Mouse (Mus musculus) kidney, adult 2 months (tissue): ENCODE measurements at regions not wholly inside any gene's neighbourhood (a gene's known extent, or its start where the extent isn't known, plus 50 kb on each side); places are given as distances from the start of the nearest gene placed in this dataset.

Experiments used
- DNase-seq: peaks from one replicate; pipeline ENCODE4 v3.0.0; 2021
- H3K27ac ChIP-seq: fragments of 200-500 bp; 2 replicates; pipeline ENCODE4 v1.5.1; 2012; ENCODE audit warnings: low read depth, low read length, control low read depth, inconsistent platforms; ENCODE audit not compliant: insufficient read depth
- H3K27me3 ChIP-seq: fragments of 200-500 bp; replicated peaks from 2 replicates; pipeline ENCODE4 v1.6.1; 2012; ENCODE audit warnings: mild to moderate bottlenecking, moderate library complexity, low read length, inconsistent platforms; ENCODE audit not compliant: control insufficient read depth, insufficient read depth
- H3K36me3 ChIP-seq: fragments of 200-500 bp; 2 replicates; pipeline ENCODE4 v1.6.1; 2012; ENCODE audit warnings: mild to moderate bottlenecking, moderate library complexity, low read length, inconsistent platforms; ENCODE audit not compliant: control insufficient read depth, insufficient read depth
- H3K4me1 ChIP-seq: fragments of 200-500 bp; 2 replicates; pipeline ENCODE4 v1.6.1; 2011; ENCODE audit warnings: low read length; ENCODE audit not compliant: control insufficient read depth, insufficient read depth
- H3K4me3 ChIP-seq: fragments of 200-500 bp; 2 replicates; pipeline ENCODE4 v1.5.1; 2011; ENCODE audit warnings: mild to moderate bottlenecking, low read depth, low read length, control low read depth; ENCODE audit not compliant: insufficient read depth
- CTCF ChIP-seq: fragments of 200-500 bp; conservative IDR thresholded peaks from 2 replicates; pipeline ENCODE4 v1.5.1; 2011; ENCODE audit warnings: low read depth, mild to moderate bottlenecking, control low read depth, low read length, moderate library complexity, mixed read lengths; ENCODE audit not compliant: insufficient read depth, insufficient read length
- POLR2A ChIP-seq: fragments of 200-500 bp; IDR thresholded peaks from one replicate; pipeline ENCODE4 v1.6.1; 2011; ENCODE audit warnings: low read depth, low read length, control low read depth
- WGBS: fragments of 180-500 bp; shearing (Covaris S2); methylation state at CpG from one replicate; pipeline ENCODE4 v1.1.7; 2018; 5-methylcytosine and 5-hydroxymethylcytosine counted together

DNA sequence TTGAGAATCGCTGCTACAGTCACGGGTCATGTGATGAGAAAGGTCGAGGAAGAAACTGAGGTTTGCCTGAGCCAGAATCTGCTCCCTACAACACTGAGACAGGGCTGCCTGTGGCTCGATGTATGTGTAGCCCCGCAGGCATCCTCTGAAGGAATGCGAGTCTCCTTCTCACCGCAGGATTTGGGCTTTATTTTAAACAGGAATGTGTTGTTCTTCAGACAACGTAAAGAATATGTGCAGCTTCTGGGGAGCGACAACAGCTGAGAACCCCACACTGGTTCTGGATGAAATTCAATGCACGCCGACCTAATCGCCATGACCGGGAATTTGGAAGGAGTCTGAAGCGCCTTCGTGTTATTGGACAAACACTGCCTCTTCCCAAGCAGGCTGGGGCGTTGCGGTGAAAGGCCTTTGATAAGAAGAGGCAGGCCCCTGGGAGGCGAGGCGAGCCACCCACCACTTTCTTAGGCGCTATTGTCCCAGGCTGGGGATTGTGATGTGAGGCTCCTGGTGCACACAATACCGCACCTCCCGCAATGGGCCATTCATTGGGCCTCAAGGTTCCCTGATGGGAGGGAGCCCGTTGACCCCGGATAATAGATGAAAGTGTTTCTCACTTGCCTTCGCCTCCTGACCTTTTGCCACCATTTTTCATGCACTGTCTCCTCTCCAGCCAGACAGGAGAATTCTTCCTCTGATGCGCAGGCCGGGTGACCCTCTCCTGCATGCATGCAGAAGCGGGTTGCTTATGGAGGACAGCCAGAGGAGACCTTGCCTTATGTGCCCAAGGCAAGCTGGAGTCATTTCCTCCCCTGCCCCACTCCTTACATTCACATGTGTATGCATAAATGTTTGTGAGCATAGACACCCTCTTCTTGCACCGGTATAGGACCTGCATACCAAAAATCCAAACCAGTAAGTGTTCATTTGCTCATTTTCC is 247.6 kb downstream of the Mycn start:
- Histone ChIP-seq H3K27me3 (no peaks in the 10 kb centered on the region), H3K36me3 (no peaks in the 10 kb centered on the region), H3K4me1 (no peaks in the 10 kb centered on the region), H3K27ac (no peak overlapping the region), H3K4me3 (no peak overlapping the region)
- TF ChIP-seq POLR2A, result no peak
- no peak for TF ChIP-seq CTCF
- 40% methylated on average over 29 of the region's 29 CpGs for WGBS
- no peak for DNase-seq

GRCm38 (mm10) chr12:12687376-12687775 is 254.3 kb downstream of the Mycn start:
- DNase-seq, result no peak

DNA sequence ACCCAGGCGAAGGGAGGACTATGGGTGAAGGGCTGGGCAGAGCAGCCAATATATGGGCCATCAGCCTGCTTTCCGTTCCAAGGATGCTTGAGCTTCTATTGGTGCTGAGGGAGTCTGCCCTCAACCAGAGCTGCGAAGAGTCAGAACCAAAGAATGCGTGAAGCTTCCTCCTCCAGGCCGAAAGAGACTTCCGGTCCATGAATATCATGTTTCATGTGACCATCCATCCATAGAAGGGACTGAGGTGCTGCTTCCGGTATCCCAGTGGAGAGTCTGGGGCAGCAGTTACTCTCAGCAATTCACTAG is 256.5 kb downstream of the Mycn start:
- H3K4me3 ChIP-seq, result no peak overlapping the region
- H3K27me3 ChIP-seq, result no peaks in the 10 kb centered on the region
- H3K36me3 ChIP-seq, result no peaks in the 10 kb centered on the region
- no peak for TF ChIP-seq CTCF
- TF ChIP-seq POLR2A, result no peak
- 35% methylated on average over 7 of the region's 7 CpGs for WGBS
- DNase-seq, result no peak
- no peak overlapping the region for H3K27ac ChIP-seq
- no peaks in the 10 kb centered on the region for H3K4me1 ChIP-seq

More at GRCm38 (mm10) chr12:12687376-12687775, 254.3 kb downstream of the Mycn start:
- no peak overlapping the region for H3K27ac ChIP-seq
- WGBS, result 89% methylated on average over 2 of the region's 2 CpGs
- no peak for TF ChIP-seq CTCF
- no peak for TF ChIP-seq POLR2A
- H3K4me1 ChIP-seq, result no peaks in the 10 kb centered on the region
- H3K36me3 ChIP-seq, result no peaks in the 10 kb centered on the region
- H3K27me3 ChIP-seq, result no peaks in the 10 kb centered on the region
- H3K4me3 ChIP-seq, result no peak overlapping the region

DNA sequence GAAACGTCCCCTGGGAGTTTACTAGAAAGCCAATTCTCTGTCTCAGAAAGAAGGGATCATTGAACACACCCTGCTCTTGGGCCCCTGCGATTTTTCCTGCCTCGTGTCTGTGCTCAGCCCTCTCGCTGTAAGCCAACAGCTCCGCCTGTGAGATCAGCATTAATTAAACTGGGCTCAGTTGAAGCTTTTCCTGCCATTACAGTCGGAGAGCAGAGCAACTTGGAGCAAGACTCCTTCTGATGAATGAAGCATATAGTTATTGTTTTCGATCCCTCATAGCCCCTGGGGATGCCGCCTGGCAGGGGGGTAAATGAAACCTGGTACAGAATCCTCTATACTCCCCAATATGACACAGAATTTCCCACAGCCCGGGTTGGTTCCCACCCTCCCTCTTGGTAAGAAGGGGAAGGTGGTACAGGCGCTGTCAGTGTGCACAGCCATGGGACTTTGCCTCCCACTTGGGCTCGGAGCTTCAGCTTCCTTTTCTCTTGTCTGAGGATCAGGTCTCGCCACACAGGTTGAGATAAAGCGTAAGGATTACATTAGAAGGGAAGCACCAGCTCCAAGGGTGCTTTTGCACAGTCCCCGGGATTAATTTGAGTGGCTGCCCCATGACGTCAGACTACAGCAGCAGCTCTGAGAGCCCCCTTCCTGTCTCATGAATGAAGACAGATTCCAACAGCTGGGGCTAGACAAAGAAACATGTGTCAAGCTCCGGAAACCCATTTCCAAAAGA is 257.1 kb downstream of the Mycn start:
- Histone ChIP-seq H3K4me3 (no peak overlapping the region), H3K4me1 (no peaks in the 10 kb centered on the region), H3K36me3 (no peaks in the 10 kb centered on the region), H3K27me3 (no peaks in the 10 kb centered on the region), H3K27ac (no peak overlapping the region)
- TF ChIP-seq POLR2A, result no peak
- no peak for TF ChIP-seq CTCF
- WGBS, result 42% methylated on average over 16 of the region's 16 CpGs
- no peak for DNase-seq

- no peaks in the 10 kb centered on the region for H3K36me3 ChIP-seq
- no peaks in the 10 kb centered on the region for H3K27me3 ChIP-seq
- no peak overlapping the region for H3K4me3 ChIP-seq
- no peak overlapping the region for H3K27ac ChIP-seq
- H3K4me1 ChIP-seq, result no peaks in the 10 kb centered on the region
- WGBS, result 51% methylated on average over 10 of the region's 10 CpGs
- DNase-seq, result no peak
- TF ChIP-seq POLR2A (no peak), CTCF (no peak)
Measured at GRCm38 (mm10) chr12:12683733-12684470, 257.8 kb downstream of the Mycn start.

DNA sequence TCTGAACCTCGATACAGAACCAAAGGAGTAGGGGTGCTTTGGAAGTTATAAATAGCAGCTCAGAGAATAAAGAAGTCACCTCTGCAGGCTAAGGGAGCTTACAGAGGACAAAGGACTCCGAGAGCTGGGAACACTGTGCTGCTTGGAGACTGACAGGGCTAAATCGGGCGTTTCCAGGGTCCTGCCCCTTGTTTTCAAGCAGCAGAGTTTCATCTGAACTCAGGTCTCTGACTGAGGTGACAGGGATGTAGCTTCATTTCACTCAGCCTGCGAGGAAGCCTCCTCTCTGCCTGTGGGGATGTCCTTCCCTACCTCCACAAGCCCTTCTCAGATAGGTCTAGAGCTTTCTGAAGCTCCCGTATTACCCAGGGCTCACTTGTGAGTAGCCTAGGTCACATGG is 260.6 kb downstream of the Mycn start:
- no peaks in the 10 kb centered on the region for H3K36me3 ChIP-seq
- no peak overlapping the region for H3K4me3 ChIP-seq
- WGBS, result 29% methylated on average over 6 of the region's 6 CpGs
- TF ChIP-seq POLR2A (no peak), CTCF (no peak)
- DNase-seq, result no peak
- no peak overlapping the region for H3K27ac ChIP-seq
- H3K27me3 ChIP-seq, result no peaks in the 10 kb centered on the region
- no peaks in the 10 kb centered on the region for H3K4me1 ChIP-seq
